Mouse (Mus musculus) intestine, embryonic 15.5 days (tissue): ENCODE results near the gene Vmn1r185. TPM values are rescaled to one million over a fixed set of nuclear protein-coding genes. Genes with fewer than 3 reads are reported as not detected.
"Not testable (repeated sequence)": the region's sequence is repeated elsewhere in the genome, so short reads cannot be mapped to it uniquely, and the experiment has no call there.

Source experiments
- ATAC-seq: fragments of 200-750 bp; cut with Nextera tagmentation; 2 replicates; pipeline ENCODE4 v1.8.0; 2017; ENCODE audit warnings: moderate TSS enrichment, moderate library complexity
- H3K27ac ChIP-seq: fragments of 300-500 bp; sonication (generic); 2 replicates; pipeline ENCODE4 v1.5.1; 2015; ENCODE audit warnings: mild to moderate bottlenecking, inconsistent platforms
- H3K27me3 ChIP-seq: fragments of 300-500 bp; sonication (generic); replicated peaks from 2 replicates; pipeline ENCODE4 v1.6.1; 2015; ENCODE audit warnings: inconsistent platforms
- H3K36me3 ChIP-seq: fragments of 300-500 bp; sonication (generic); 2 replicates; pipeline ENCODE4 v1.6.1; 2015; ENCODE audit warnings: inconsistent platforms
- H3K4me1 ChIP-seq: fragments of 300-500 bp; sonication (generic); replicated peaks from 2 replicates; pipeline ENCODE4 v1.6.1; 2015; ENCODE audit warnings: inconsistent platforms
- H3K4me2 ChIP-seq: fragments of 300-500 bp; sonication (generic); replicated peaks from 2 replicates; pipeline ENCODE4 v1.6.1; 2015; ENCODE audit warnings: mild to moderate bottlenecking, inconsistent platforms
- H3K4me3 ChIP-seq: fragments of 300-500 bp; sonication (generic); replicated peaks from 2 replicates; pipeline ENCODE4 v1.5.1; 2015; ENCODE audit warnings: inconsistent platforms
- H3K9ac ChIP-seq: fragments of 300-500 bp; sonication (generic); 2 replicates; pipeline ENCODE4 v1.6.1; 2015; ENCODE audit warnings: inconsistent platforms
- H3K9me3 ChIP-seq: fragments of 300-500 bp; sonication (generic); 2 replicates; pipeline ENCODE4 v1.6.1; 2016; ENCODE audit warnings: inconsistent platforms
- WGBS: fragments of 180-500 bp; shearing (Covaris S2); methylation state at CpG from one replicate; pipeline ENCODE4 v1.1.7; 2015; 5-methylcytosine and 5-hydroxymethylcytosine counted together
- polyA plus RNA-seq: library from polyadenylated mRNA; unstranded; fragments of >200 nt; fragmentation: Nextera tagmentation; extraction: Ambion mirVana; gene quantifications from 2 replicates; pipeline ENCODE4 v1.2.1, GENCODE M21; 2015

The Vmn1r185 gene
- polyA plus RNA-seq = not detected in 2 replicates

DNA sequence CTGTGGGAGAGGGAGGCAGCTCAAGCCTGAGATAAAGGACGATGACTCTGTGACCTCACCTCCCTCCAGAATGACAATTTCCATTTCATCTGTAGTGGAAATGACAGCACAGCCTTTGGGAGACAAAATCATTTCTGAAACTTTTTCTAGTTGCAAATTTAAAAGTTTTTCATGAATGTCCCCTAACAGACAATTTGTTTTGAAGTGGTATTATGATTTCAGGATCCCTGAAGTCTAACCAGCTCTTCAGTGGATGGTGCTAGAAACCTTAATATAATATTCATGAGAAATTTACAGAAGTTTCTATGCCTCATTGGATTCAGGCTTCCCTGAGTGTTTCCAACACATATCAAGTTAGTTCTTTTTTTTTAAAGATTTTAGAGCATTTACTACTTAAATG is at the start of gene Vmn1r185:
TSS of gene Vmn1r185 (minus strand) at position 101 of the 400 bp plus-strand sequence.
- not testable (repeated sequence) for H3K4me1 ChIP-seq, ATAC-seq, H3K9me3 ChIP-seq, H3K4me3 ChIP-seq, H3K4me2 ChIP-seq, H3K9ac ChIP-seq, H3K36me3 ChIP-seq, H3K27ac ChIP-seq, H3K27me3 ChIP-seq
- WGBS = 71% methylated on average over 1 of the region's 1 CpGs

DNA sequence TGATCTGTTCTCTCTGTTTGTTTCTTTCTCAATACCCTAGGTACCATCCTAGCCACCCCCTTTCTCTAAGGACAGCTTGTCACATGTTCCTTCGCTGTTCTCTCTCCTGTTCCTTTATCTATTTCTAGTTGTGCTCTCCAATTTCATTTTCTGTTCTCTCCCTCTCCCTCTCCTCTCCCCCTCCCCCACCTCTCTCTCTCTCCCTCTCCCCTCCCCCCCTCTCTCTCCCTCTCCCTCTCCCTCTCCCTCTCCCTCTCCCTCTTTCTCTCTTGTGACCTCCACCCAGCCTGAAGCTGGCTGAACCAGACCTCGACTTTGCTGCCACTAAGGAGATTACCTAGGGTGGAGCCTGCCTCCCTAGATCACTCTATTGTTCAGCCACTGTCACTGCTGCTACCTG is 49.2 kb upstream of the Vmn1r185 start:
- not testable (repeated sequence) for H3K9me3 ChIP-seq, H3K36me3 ChIP-seq, H3K27ac ChIP-seq, H3K4me1 ChIP-seq, H3K4me2 ChIP-seq, H3K9ac ChIP-seq, H3K4me3 ChIP-seq, H3K27me3 ChIP-seq, ATAC-seq
- WGBS = 31% methylated on average over 2 of the region's 2 CpGs

DNA sequence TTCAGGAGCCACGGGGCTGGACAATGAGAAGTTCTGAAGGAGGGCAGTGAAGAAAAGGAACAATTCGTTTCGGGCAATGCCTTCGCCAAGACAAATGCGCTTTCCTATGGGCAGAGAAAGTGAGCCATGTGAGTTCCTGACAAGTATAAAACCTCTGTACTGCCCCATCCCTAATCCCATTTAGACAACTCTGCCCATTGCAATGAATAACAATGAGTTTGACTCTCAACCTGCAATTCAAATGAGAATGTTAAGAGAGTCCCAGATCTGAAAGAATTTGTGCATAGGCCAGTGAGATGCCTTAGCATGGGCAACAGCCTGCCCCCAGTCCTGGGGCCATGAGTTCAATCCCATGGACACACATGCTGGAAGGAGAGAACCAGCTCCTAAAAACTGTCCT is 47.7 kb upstream of the Vmn1r185 start:
- Histone ChIP-seq H3K36me3 (no peaks in the 10 kb centered on the region), H3K4me2 (no peak overlapping the region), H3K9me3 (no peaks in the 10 kb centered on the region), H3K4me3 (no peak overlapping the region), H3K4me1 (no peaks in the 10 kb centered on the region), H3K27ac (no peak overlapping the region), H3K9ac (no peak overlapping the region), H3K27me3 (no peaks in the 10 kb centered on the region)
- WGBS = 85% methylated on average over 5 of the region's 5 CpGs
- no peak for ATAC-seq

DNA sequence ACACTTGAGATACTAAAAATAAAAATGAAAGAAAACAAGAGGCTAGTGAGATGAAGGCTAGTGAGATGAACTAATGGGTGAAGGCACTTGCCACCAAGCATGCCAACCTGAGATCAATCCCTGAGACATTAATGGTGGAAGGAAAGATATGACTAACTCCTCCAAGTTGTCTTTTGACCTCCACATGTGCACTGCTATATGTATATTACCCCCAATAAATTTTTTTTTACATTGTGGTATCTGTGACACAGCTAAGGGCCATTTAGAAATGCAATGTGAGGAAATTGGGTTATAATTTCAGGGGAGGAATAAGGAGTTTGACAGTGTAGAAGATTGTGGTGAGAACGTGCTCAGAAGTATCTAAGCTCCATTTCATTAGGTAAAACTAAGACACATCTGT is 28.5 kb downstream of the Vmn1r185 start:
- H3K9ac ChIP-seq = no peak overlapping the region
- H3K4me1 ChIP-seq = no peaks in the 10 kb centered on the region
- peak; percentile 58; the same call in 1 of the 2 replicates for ATAC-seq
- 45% methylated on average over 1 of the region's 1 CpGs for WGBS
- H3K4me2 ChIP-seq = no peak overlapping the region
- no peaks in the 10 kb centered on the region for H3K36me3 ChIP-seq
- H3K27ac ChIP-seq = no peak overlapping the region
- no peak overlapping the region for H3K4me3 ChIP-seq
- H3K9me3 ChIP-seq = no peaks in the 10 kb centered on the region
- no peaks in the 10 kb centered on the region for H3K27me3 ChIP-seq

DNA sequence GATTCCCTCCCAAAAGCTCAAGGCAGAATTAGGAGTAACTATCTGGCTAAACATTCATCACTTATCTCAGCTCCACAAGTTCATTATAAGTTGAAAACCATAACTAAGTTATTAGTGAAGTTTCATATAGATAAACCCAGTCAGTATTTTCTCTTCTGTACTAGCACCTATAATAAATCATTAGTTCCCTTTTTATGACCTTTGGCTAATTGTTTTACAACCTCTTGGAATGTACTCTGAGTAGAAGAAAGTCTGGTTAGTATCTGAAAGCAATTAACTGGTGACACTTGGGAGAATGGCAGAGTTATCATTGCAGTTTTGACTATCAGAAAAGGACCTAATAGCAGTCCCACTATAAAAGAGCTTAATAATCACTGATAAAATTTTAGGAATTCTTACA is 29.2 kb downstream of the Vmn1r185 start:
- peak; percentile 62 for ATAC-seq
- no peak overlapping the region for H3K4me2 ChIP-seq
- H3K9ac ChIP-seq = no peak overlapping the region
- H3K27ac ChIP-seq = no peak overlapping the region
- no peaks in the 10 kb centered on the region for H3K27me3 ChIP-seq
- H3K36me3 ChIP-seq = no peaks in the 10 kb centered on the region
- H3K4me3 ChIP-seq = no peak overlapping the region
- no peaks in the 10 kb centered on the region for H3K9me3 ChIP-seq
- H3K4me1 ChIP-seq = no peaks in the 10 kb centered on the region

Other genes with a start within 250 kb of the Vmn1r185 start
- gene Nlrp9c, start 214.8 kb downstream of the Vmn1r185 start, polyA plus RNA-seq = not detected in 2 replicates
- not detected in 2 replicates for gene Nlrp4a, start 183.4 kb downstream of the Vmn1r185 start, polyA plus RNA-seq
- gene Nlrp9a, start 83.4 kb downstream of the Vmn1r185 start, polyA plus RNA-seq = not detected in 2 replicates
- not detected in 2 replicates for gene Cyp2b23, start 68.0 kb upstream of the Vmn1r185 start, polyA plus RNA-seq
- not detected in 2 replicates for gene Cyp2b19, start 138.7 kb upstream of the Vmn1r185 start, polyA plus RNA-seq
- not detected in 2 replicates for gene Cyp2g1, start 190.4 kb upstream of the Vmn1r185 start, polyA plus RNA-seq
- gene Cyp2a5, start 216.8 kb upstream of the Vmn1r185 start, polyA plus RNA-seq = not detected in 2 replicates